In the genomic region with DNA sequence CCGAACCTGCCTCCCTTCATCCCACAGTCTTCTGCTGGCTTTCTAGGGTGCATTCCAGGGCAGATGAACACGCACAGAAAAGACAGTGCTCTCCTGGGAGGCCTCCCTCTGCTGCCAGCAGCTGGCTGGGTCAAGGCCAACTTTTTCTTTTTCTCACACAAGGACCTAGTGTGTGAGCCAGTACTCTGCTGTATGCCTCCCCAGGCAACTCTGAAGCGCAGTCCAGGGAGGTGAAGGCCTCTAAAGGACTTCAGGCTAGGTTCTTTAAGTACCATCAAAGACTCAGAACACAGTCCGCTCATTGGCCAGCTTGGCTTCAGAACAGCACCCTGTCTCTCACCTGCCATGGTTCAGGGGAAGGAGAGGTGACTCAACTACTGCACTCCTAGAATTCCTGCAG, we compare ENCODE assay signal across 11 mouse cellular contexts. TPM values are rescaled to one million over a fixed set of nuclear protein-coding genes. Genes with fewer than 3 reads are reported as not detected.
DNase-seq lines count a peak whose midpoint lies in the region; ATAC-seq lines count a peak whose summit lies in the region.
"Had no signal": no experiment of that assay in that cellular context is flagged by ENCODE, and none has a peak within 500 bp of the region (broad histone marks: within the 10 kb centered on the region; RNA-seq: fewer than 3 reads in every experiment).

No protein-coding gene starts in this region.

- H3K27ac ChIP-seq in heart, embryonic 10.5 days, result no peak overlapping the region
- H3K27ac ChIP-seq in heart, embryonic 12.5 days (ENCODE audit: poor library complexity, severe bottlenecking), result no peak overlapping the region
- H3K27ac ChIP-seq in intestine, embryonic 16.5 days (ENCODE audit: low read length), result no peak overlapping the region
- H3K27ac ChIP-seq: midbrain, embryonic 12.5 days had no signal

- H3K27me3 ChIP-seq in heart, embryonic 10.5 days (ENCODE audit: insufficient read depth, poor library complexity, severe bottlenecking), result no peaks in the 10 kb centered on the region
- H3K27me3 ChIP-seq in heart, embryonic 12.5 days (replicated peaks), result no peaks in the 10 kb centered on the region
- H3K27me3 ChIP-seq in intestine, embryonic 16.5 days (replicated peaks; ENCODE audit: control insufficient read depth, insufficient read depth, low read length), result no peaks in the 10 kb centered on the region
- H3K27me3 ChIP-seq: midbrain, embryonic 12.5 days had no signal

- peaks cover 59% of the 10 kb centered on the region for H3K36me3 ChIP-seq in heart, embryonic 10.5 days
- H3K36me3 ChIP-seq in heart, embryonic 12.5 days, result peaks cover 49% of the 10 kb centered on the region
- 0 out of 2 replicates have a peak, but pooled peaks cover 3% of the 10 kb centered on the region for H3K36me3 ChIP-seq in intestine, embryonic 16.5 days (ENCODE audit: control insufficient read depth, insufficient read depth, low read length)

- no peaks in the 10 kb centered on the region for H3K9me3 ChIP-seq in heart, embryonic 10.5 days
- H3K9me3 ChIP-seq in heart, embryonic 12.5 days (replicated peaks), result no peaks in the 10 kb centered on the region
- H3K9me3 ChIP-seq in intestine, embryonic 16.5 days (ENCODE audit: control insufficient read depth, low read length), result no peaks in the 10 kb centered on the region
- H3K9me3 ChIP-seq: midbrain, embryonic 12.5 days had no signal

- DNase-seq in heart, adult 11 months, result peak; percentile 95
- no peak for DNase-seq in heart, embryonic 10.5 days (ENCODE audit: low spot score)
- peak; percentile 37 for DNase-seq in right cerebral cortex, adult 18-20 months
- DNase-seq in right cerebral cortex, postnatal 25 days, result no peak
- DNase-seq in skeletal muscle tissue, adult 2 months (ENCODE audit: low read depth, low spot score), result peak; percentile 84
- no peak for DNase-seq in thymus, postnatal 36 days

- no peak overlapping the region for H3K4me2 ChIP-seq in heart, embryonic 12.5 days
- no peak overlapping the region for H3K4me2 ChIP-seq in intestine, embryonic 16.5 days (ENCODE audit: low read depth, low read length)
- H3K4me2 ChIP-seq: midbrain, embryonic 12.5 days had no signal

- peaks cover 12% of the 10 kb centered on the region for H3K4me1 ChIP-seq in heart, embryonic 10.5 days
- H3K4me1 ChIP-seq in heart, embryonic 12.5 days (replicated peaks), result peaks cover 13% of the 10 kb centered on the region
- peaks cover 3% of the 10 kb centered on the region; the same call in 1 of the 2 replicates for H3K4me1 ChIP-seq in intestine, embryonic 16.5 days (ENCODE audit: control insufficient read depth, insufficient read depth, low read length)

- 87% methylated on average over 4 of the region's 4 CpGs for WGBS in heart, embryonic 10.5 days
- WGBS in heart, embryonic 12.5 days, result 79% methylated on average over 4 of the region's 4 CpGs
- WGBS in intestine, embryonic 16.5 days, result 75% methylated on average over 4 of the region's 4 CpGs

- peak overlapping the region; percentile 48; the same call in 1 of the 2 replicates for H3K9ac ChIP-seq in heart, embryonic 12.5 days
- H3K9ac ChIP-seq in intestine, embryonic 16.5 days (ENCODE audit: low read depth, low read length), result no peak overlapping the region
- H3K9ac ChIP-seq: midbrain, embryonic 12.5 days had no signal

- ATAC-seq in heart, embryonic 12.5 days (ENCODE audit: insufficient number of reproducible peaks, low FRiP score), result no peak
- ATAC-seq in intestine, embryonic 16.5 days, result no peak

- H3K4me3 ChIP-seq in heart, embryonic 10.5 days, result no peak overlapping the region
- H3K4me3 ChIP-seq in heart, embryonic 12.5 days, result no peak overlapping the region
- H3K4me3 ChIP-seq in intestine, embryonic 16.5 days (ENCODE audit: low read length), result no peak overlapping the region
- H3K4me3 ChIP-seq: midbrain, embryonic 12.5 days had no signal

RNA-seq across cellular contexts. Expression of gene Trpc4ap, which starts 15.1 kb away (rescaled TPM):
- polyA plus RNA-seq in heart, embryonic 10.5 days (2016; fragmentation: Nextera tagmentation; extraction: Ambion mirVana), result 101 and 107 TPM in 2 replicates
- polyA plus RNA-seq in heart, embryonic 12.5 days (2016; fragmentation: Nextera tagmentation; extraction: Ambion mirVana), result 115 and 117 TPM in 2 replicates
- polyA plus RNA-seq in intestine, embryonic 16.5 days (2015; fragmentation: Nextera tagmentation; extraction: Ambion mirVana), result 99.3 and 103 TPM in 2 replicates

RNA-seq across cellular contexts. Expression of gene Edem2, which starts 22.0 kb away (rescaled TPM):
- 31.5 and 34.4 TPM in 2 replicates for polyA plus RNA-seq in heart, embryonic 10.5 days (2016; fragmentation: Nextera tagmentation; extraction: Ambion mirVana)
- polyA plus RNA-seq in heart, embryonic 12.5 days (2016; fragmentation: Nextera tagmentation; extraction: Ambion mirVana), result 26.4 and 26.7 TPM in 2 replicates
- polyA plus RNA-seq in intestine, embryonic 16.5 days (2015; fragmentation: Nextera tagmentation; extraction: Ambion mirVana), result 85.7 and 94.6 TPM in 2 replicates

RNA-seq across cellular contexts. Expression of gene Gm17581, which starts 28.4 kb away (rescaled TPM):
- polyA plus RNA-seq in heart, embryonic 10.5 days (2016; fragmentation: Nextera tagmentation; extraction: Ambion mirVana), result not detected in 2 replicates
- polyA plus RNA-seq in heart, embryonic 12.5 days (2016; fragmentation: Nextera tagmentation; extraction: Ambion mirVana), result not detected in 2 replicates
- polyA plus RNA-seq in intestine, embryonic 16.5 days (2015; fragmentation: Nextera tagmentation; extraction: Ambion mirVana), result not detected in 2 replicates
- polyA plus RNA-seq: cortical plate, adult 2 months; gonadal fat pad, adult 2 months; midbrain, embryonic 12.5 days had no signal

RNA-seq across cellular contexts. Expression of gene Procr, which starts 43.7 kb away (rescaled TPM):
- polyA plus RNA-seq in heart, embryonic 10.5 days (2016; fragmentation: Nextera tagmentation; extraction: Ambion mirVana), result 5.3 and 6.6 TPM in 2 replicates
- 7.2 and 9.1 TPM in 2 replicates for polyA plus RNA-seq in heart, embryonic 12.5 days (2016; fragmentation: Nextera tagmentation; extraction: Ambion mirVana)
- polyA plus RNA-seq in intestine, embryonic 16.5 days (2015; fragmentation: Nextera tagmentation; extraction: Ambion mirVana), result 20.4 and 20.8 TPM in 2 replicates

Comparison
In these comparisons a context has a peak if more than half of its experiments do, and no peak if none do; other contexts are left out.
1. DNase-seq: peak in heart, adult 11 months (single experiment), right cerebral cortex, adult 18-20 months (single experiment) and skeletal muscle tissue, adult 2 months (single experiment); none in heart, embryonic 10.5 days (single experiment), right cerebral cortex, postnatal 25 days (single experiment) and thymus, postnatal 36 days (0 of 2).